Mouse (Mus musculus): ENCODE measurements around the gene Ttll6. TPM values are rescaled to one million over a fixed set of nuclear protein-coding genes. Genes with fewer than 3 reads are reported as not detected.
A peak's percentile ranks its signal among the peaks of the same experiment; 100 is the strongest.

Ttll6 gene
- polyA plus RNA-seq, 1 experiment from 2014 or later = 0.15 TPM

DNA sequence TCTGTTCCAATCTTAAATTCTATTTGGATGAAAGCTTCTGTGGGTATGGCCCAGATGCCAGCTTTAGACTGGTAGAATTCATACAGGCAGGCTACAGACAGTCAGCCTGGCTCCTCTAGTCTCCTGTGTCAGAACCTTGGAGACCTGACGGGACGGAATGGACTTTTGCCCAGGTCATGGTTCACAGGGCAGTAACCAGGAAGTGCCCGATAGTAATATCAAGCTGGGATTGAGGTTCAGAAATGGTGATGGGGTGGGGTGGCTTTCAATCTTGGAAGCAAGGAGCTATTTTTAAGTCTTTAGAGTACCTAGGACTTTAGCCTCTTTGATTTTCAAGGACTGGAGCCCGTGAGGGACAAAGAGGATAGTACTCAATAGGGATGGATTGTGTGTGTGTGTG, 53.7 kb downstream of the Ttll6 start:
- Histone ChIP-seq H3K9ac (no peak overlapping the region), H3K27me3 (peaks cover 98% of the 10 kb centered on the region), H3K4me2 (replicated peaks) (no peak overlapping the region), H3K36me3 (no peaks in the 10 kb centered on the region), H3K27ac (no peak overlapping the region), H3K4me1 (no peaks in the 10 kb centered on the region), H3K4me3 (no peak overlapping the region), H3K9me3 (replicated peaks) (peaks cover 6% of the 10 kb centered on the region)
- 15% methylated on average over 4 of the region's 4 CpGs for WGBS
- no peak for ATAC-seq (ENCODE audit: low FRiP score)

GRCm38 (mm10) chr11:96189810-96190522, 56.4 kb downstream of the Ttll6 start:
- no peak for ATAC-seq (ENCODE audit: low FRiP score)
- Histone ChIP-seq H3K4me3 (no peak overlapping the region), H3K9me3 (replicated peaks) (no peaks in the 10 kb centered on the region), H3K27ac (no peak overlapping the region), H3K4me1 (no peaks in the 10 kb centered on the region), H3K9ac (no peak overlapping the region), H3K4me2 (replicated peaks) (no peak overlapping the region), H3K36me3 (no peaks in the 10 kb centered on the region), H3K27me3 (peaks cover 98% of the 10 kb centered on the region)
- WGBS = 1% methylated on average over 28 of the region's 28 CpGs

- 5% methylated on average over 5 of the region's 5 CpGs for WGBS
- no peak overlapping the region for H3K27ac ChIP-seq
- H3K4me2 ChIP-seq (replicated peaks) = no peak overlapping the region
- H3K4me3 ChIP-seq = no peak overlapping the region
- H3K9ac ChIP-seq = no peak overlapping the region
- H3K4me1 ChIP-seq = no peaks in the 10 kb centered on the region
- H3K9me3 ChIP-seq (replicated peaks) = no peaks in the 10 kb centered on the region
- peaks cover 98% of the 10 kb centered on the region for H3K27me3 ChIP-seq
- ATAC-seq (ENCODE audit: low FRiP score) = no peak
- no peaks in the 10 kb centered on the region for H3K36me3 ChIP-seq
Measured at GRCm38 (mm10) chr11:96191132-96191531, 57.5 kb downstream of the Ttll6 start.

GRCm38 (mm10) chr11:96193521-96194400, 60.2 kb downstream of the Ttll6 start, which contains the start of gene Hoxb13:
Hoxb13 (plus strand) TSS chr11:96194316.
- Histone ChIP-seq H3K36me3 (no peaks in the 10 kb centered on the region), H3K27me3 (peaks cover 98% of the 10 kb centered on the region), H3K27ac (no peak within 1 kb of the TSS), H3K9me3 (replicated peaks) (no peaks in the 10 kb centered on the region), H3K9ac (no peak within 1 kb of the TSS; the same call in 1 of the 2 replicates), H3K4me3 (peak within 1 kb of the TSS; percentile 7; the same call in 1 of the 2 replicates), H3K4me1 (no peaks in the 10 kb centered on the region), H3K4me2 (replicated peaks) (0 out of 2 replicates have a peak within 1 kb of the TSS, but pooled peaks have one; percentile 9)
- WGBS = under 1% methylated on average over 35 of the region's 35 CpGs
- no peak for ATAC-seq (ENCODE audit: low FRiP score)

- H3K27ac ChIP-seq = no peak overlapping the region
- no peak overlapping the region for H3K9ac ChIP-seq
- under 1% methylated on average over 10 of the region's 10 CpGs for WGBS
- no peak for ATAC-seq (ENCODE audit: low FRiP score)
- H3K4me2 ChIP-seq (replicated peaks) = 0 out of 2 replicates have a peak overlapping the region, but pooled peaks have one; percentile 9
- peak overlapping the region; percentile 7; the same call in 1 of the 2 replicates for H3K4me3 ChIP-seq
- H3K9me3 ChIP-seq (replicated peaks) = no peaks in the 10 kb centered on the region
- H3K36me3 ChIP-seq = no peaks in the 10 kb centered on the region
- peaks cover 98% of the 10 kb centered on the region for H3K27me3 ChIP-seq
- H3K4me1 ChIP-seq = no peaks in the 10 kb centered on the region
Measured at GRCm38 (mm10) chr11:96194401-96194710, 60.8 kb downstream of the Ttll6 start.

- no peak for ATAC-seq (ENCODE audit: low FRiP score)
- Histone ChIP-seq H3K9me3 (replicated peaks) (no peaks in the 10 kb centered on the region), H3K4me2 (replicated peaks) (no peak overlapping the region), H3K9ac (no peak overlapping the region), H3K27ac (no peak overlapping the region), H3K4me1 (no peaks in the 10 kb centered on the region), H3K36me3 (no peaks in the 10 kb centered on the region), H3K27me3 (peaks cover 100% of the 10 kb centered on the region), H3K4me3 (no peak overlapping the region)
- 9% methylated on average over 11 of the region's 11 CpGs for WGBS
Measured at GRCm38 (mm10) chr11:96194961-96195640, 61.5 kb downstream of the Ttll6 start.

DNA sequence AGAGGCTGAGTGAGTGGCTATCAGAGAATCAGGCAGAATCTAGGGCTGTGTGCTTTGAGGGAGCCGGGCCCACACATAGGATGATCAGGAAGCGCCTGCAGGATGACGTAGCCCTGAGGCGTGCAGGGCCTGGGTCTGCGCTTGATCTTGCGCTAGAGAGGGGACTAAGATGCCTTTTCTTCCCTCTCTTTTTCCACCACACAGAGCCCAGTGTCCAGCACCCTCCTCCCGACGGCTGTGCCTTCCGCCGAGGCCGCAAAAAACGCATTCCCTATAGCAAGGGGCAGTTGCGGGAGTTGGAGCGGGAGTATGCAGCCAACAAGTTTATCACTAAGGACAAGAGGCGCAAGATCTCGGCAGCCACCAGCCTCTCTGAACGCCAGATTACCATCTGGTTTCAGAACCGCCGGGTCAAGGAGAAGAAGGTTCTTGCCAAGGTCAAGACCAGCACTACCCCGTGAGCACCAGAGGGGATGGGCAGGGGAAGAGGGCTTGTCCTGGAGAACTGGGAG, 62.2 kb downstream of the Ttll6 start:
- ATAC-seq (ENCODE audit: low FRiP score) = no peak
- H3K36me3 ChIP-seq = no peaks in the 10 kb centered on the region
- no peaks in the 10 kb centered on the region for H3K4me1 ChIP-seq
- H3K4me3 ChIP-seq = no peak overlapping the region
- 2% methylated on average over 20 of the region's 20 CpGs for WGBS
- no peaks in the 10 kb centered on the region for H3K9me3 ChIP-seq (replicated peaks)
- H3K27me3 ChIP-seq = peaks cover 100% of the 10 kb centered on the region
- H3K9ac ChIP-seq = no peak overlapping the region
- no peak overlapping the region for H3K4me2 ChIP-seq (replicated peaks)
- H3K27ac ChIP-seq = no peak overlapping the region

- no peak for ATAC-seq (ENCODE audit: low FRiP score)
Measured at GRCm38 (mm10) chr11:96198642-96199041, 65.1 kb downstream of the Ttll6 start.

GRCm38 (mm10) chr11:96199181-96200086, 65.8 kb downstream of the Ttll6 start:
- H3K9me3 ChIP-seq (replicated peaks) = no peaks in the 10 kb centered on the region
- ATAC-seq (ENCODE audit: low FRiP score) = no peak
- H3K4me1 ChIP-seq = no peaks in the 10 kb centered on the region
- H3K27ac ChIP-seq = no peak overlapping the region
- no peak overlapping the region for H3K4me2 ChIP-seq (replicated peaks)
- no peaks in the 10 kb centered on the region for H3K36me3 ChIP-seq
- no peak overlapping the region for H3K4me3 ChIP-seq
- H3K27me3 ChIP-seq = peaks cover 99% of the 10 kb centered on the region
- WGBS = 2% methylated on average over 22 of the region's 22 CpGs
- H3K9ac ChIP-seq = no peak overlapping the region

More at GRCm38 (mm10) chr11:96198642-96199041, 65.1 kb downstream of the Ttll6 start:
- Histone ChIP-seq H3K36me3 (no peaks in the 10 kb centered on the region), H3K27me3 (peaks cover 99% of the 10 kb centered on the region), H3K9ac (no peak overlapping the region), H3K4me2 (replicated peaks) (no peak overlapping the region), H3K4me3 (no peak overlapping the region), H3K4me1 (no peaks in the 10 kb centered on the region), H3K9me3 (replicated peaks) (no peaks in the 10 kb centered on the region), H3K27ac (no peak overlapping the region)
- 2% methylated on average over 9 of the region's 12 CpGs for WGBS

DNA sequence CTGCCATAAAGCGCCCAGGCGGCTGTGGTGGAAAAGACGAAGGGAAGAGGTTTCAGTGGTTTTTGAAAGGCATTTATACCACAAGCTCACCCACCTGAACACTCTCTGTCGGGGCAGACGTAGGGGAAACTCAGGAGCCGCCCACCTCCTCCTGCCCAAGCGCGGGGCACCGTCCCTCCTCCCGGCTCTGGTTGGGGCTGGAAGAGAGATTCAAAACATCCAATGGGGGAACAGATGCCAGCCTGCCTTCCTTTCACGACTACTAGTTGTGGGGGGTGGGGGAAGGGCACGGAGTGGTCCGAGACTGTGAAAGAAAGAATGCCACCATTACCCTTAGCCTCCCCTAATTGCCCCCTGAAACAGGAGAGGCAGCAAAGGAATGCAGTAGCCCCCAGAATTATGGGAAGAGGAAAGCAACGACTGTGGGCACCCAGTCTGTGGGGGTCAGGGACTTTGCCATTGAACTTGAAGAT, 66.6 kb downstream of the Ttll6 start:
- H3K4me2 ChIP-seq (replicated peaks) = no peak overlapping the region
- WGBS = 2% methylated on average over 14 of the region's 14 CpGs

GRCm38 (mm10) chr11:96201741-96202140, 68.2 kb downstream of the Ttll6 start:
- Histone ChIP-seq H3K36me3 (no peaks in the 10 kb centered on the region), H3K9me3 (replicated peaks) (no peaks in the 10 kb centered on the region), H3K4me2 (replicated peaks) (no peak overlapping the region), H3K27me3 (peaks cover 99% of the 10 kb centered on the region), H3K27ac (no peak overlapping the region), H3K4me3 (no peak overlapping the region), H3K4me1 (no peaks in the 10 kb centered on the region), H3K9ac (no peak overlapping the region)
- no peak for ATAC-seq (ENCODE audit: low FRiP score)

More for the DNA sequence above, 66.6 kb downstream of the Ttll6 start:
- Histone ChIP-seq H3K4me1 (no peaks in the 10 kb centered on the region), H3K9me3 (replicated peaks) (no peaks in the 10 kb centered on the region), H3K27ac (no peak overlapping the region), H3K9ac (no peak overlapping the region), H3K4me3 (no peak overlapping the region), H3K27me3 (peaks cover 99% of the 10 kb centered on the region), H3K36me3 (no peaks in the 10 kb centered on the region)
- ATAC-seq (ENCODE audit: low FRiP score) = no peak
